Mouse (Mus musculus) G1E (cell line): ENCODE data around the gene Vsig4.

ENCODE experiments used
- CTCF ChIP-seq: IDR thresholded peaks from 2 replicates; pipeline ENCODE4 v1.5.1; 2012; ENCODE audit warnings: low read depth, low read length, inconsistent platforms, mixed read lengths
- GATA1 ChIP-seq: IDR thresholded peaks from 2 replicates; pipeline ENCODE4 v1.6.1; 2012; ENCODE audit warnings: borderline replicate concordance, low read length, inconsistent platforms, mixed read lengths
- GATA2 ChIP-seq: IDR thresholded peaks from 2 replicates; pipeline ENCODE4 v1.6.1; 2012; ENCODE audit warnings: low read depth, low read length, inconsistent platforms, borderline replicate concordance
- TAL1 ChIP-seq: conservative IDR thresholded peaks from 2 replicates; pipeline ENCODE4 v1.6.1; 2012; ENCODE audit warnings: low read depth, low read length, inconsistent platforms, mixed read lengths

GRCm38 (mm10) chrX:96239644-96240043 is 53.6 kb downstream of the Vsig4 start:
- TF ChIP-seq GATA1 = no peak
- no peak for TF ChIP-seq CTCF
- no peak for TF ChIP-seq TAL1
- TF ChIP-seq GATA2 = no peak
